In the genomic region with DNA sequence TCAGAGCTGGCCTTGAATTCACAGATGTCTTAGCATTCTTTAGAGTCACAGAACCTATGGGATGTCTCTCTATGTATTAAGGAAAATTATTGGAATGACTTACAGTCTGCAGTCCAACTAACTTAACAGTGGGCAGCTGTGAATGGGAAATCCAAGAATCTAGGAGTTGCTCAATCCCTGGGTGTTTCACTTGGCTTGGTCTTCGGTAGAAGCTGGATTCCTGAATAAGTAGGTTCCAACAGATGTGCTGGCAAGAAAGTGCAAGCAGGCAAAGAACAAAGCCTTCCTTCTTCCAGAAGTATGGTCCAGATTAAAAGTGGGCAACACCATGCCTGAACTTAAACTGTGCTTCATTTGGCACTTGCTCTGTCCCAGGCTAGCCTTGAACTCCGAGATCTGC, we compare ENCODE assay signal across 23 mouse cellular contexts. TPM values are rescaled to one million over a fixed set of nuclear protein-coding genes. Genes with fewer than 3 reads are reported as not detected.
DNase-seq lines count a peak whose midpoint lies in the region; ATAC-seq lines count a peak whose summit lies in the region.
"Had no signal": no experiment of that assay in that cellular context is flagged by ENCODE, and none has a peak within 500 bp of the region (broad histone marks: within the 10 kb centered on the region; RNA-seq: fewer than 3 reads in every experiment).

No protein-coding gene starts in this region.

- H3K36me3 ChIP-seq in heart, embryonic 12.5 days = no peaks in the 10 kb centered on the region
- no peaks in the 10 kb centered on the region for H3K36me3 ChIP-seq in intestine, embryonic 15.5 days
- H3K36me3 ChIP-seq: hindbrain, embryonic 13.5 days had no signal

- H3K4me2 ChIP-seq in heart, embryonic 12.5 days = no peak overlapping the region
- no peak overlapping the region for H3K4me2 ChIP-seq in intestine, embryonic 15.5 days (replicated peaks)
- H3K4me2 ChIP-seq: forebrain, embryonic 13.5 days; hindbrain, embryonic 13.5 days had no signal

- H3K9ac ChIP-seq in heart, embryonic 12.5 days = no peak overlapping the region
- no peak overlapping the region for H3K9ac ChIP-seq in intestine, embryonic 15.5 days
- H3K9ac ChIP-seq: forebrain, embryonic 13.5 days; forebrain, postnatal 0 days; hindbrain, embryonic 13.5 days had no signal

- H3K27ac ChIP-seq in heart, embryonic 12.5 days (ENCODE audit: poor library complexity, severe bottlenecking) = no peak overlapping the region
- H3K27ac ChIP-seq in intestine, embryonic 15.5 days = no peak overlapping the region
- H3K27ac ChIP-seq: forebrain, embryonic 13.5 days; hindbrain, embryonic 13.5 days; hindbrain, postnatal 0 days had no signal

- no peaks in the 10 kb centered on the region for H3K9me3 ChIP-seq in heart, embryonic 12.5 days (replicated peaks)
- H3K9me3 ChIP-seq in intestine, embryonic 15.5 days = no peaks in the 10 kb centered on the region
- H3K9me3 ChIP-seq: forebrain, embryonic 13.5 days; hindbrain, embryonic 13.5 days had no signal

- H3K4me3 ChIP-seq in heart, embryonic 12.5 days = no peak overlapping the region
- H3K4me3 ChIP-seq in intestine, embryonic 15.5 days (replicated peaks) = no peak overlapping the region
- H3K4me3 ChIP-seq: forebrain, embryonic 13.5 days; hindbrain, embryonic 13.5 days had no signal

- no peaks in the 10 kb centered on the region for H3K27me3 ChIP-seq in heart, embryonic 12.5 days (replicated peaks)
- no peaks in the 10 kb centered on the region for H3K27me3 ChIP-seq in intestine, embryonic 15.5 days (replicated peaks)
- H3K27me3 ChIP-seq: forebrain, embryonic 13.5 days; hindbrain, embryonic 13.5 days had no signal

- WGBS in heart, embryonic 12.5 days = 77% methylated on average over 2 of the region's 2 CpGs
- 81% methylated on average over 2 of the region's 2 CpGs for WGBS in intestine, embryonic 15.5 days

- DNase-seq in heart, adult 11 months = peak; percentile 85
- DNase-seq in 3134 (ENCODE audit: extremely low read depth, insufficient read length, low spot score) (peak; percentile 46), adipocyte (ENCODE audit: low spot score) (peak; percentile 69)
- peak; percentile 79 for DNase-seq in gonadal fat pad, adult 2 months (ENCODE audit: low read depth)
- no peak for DNase-seq in layer of hippocampus, adult 8-10 months (ENCODE audit: low spot score in 2 of 2)
- DNase-seq in kidney, adult 11 months = no peak
- DNase-seq: adrenal gland, postnatal 14 days; cerebellum, adult 18-20 months; cerebellum, adult 9-11 months; cerebellum, postnatal 36 days; forebrain, postnatal 0 days; gastrocnemius, postnatal 14 days; heart, postnatal 4 days had no signal

- peaks cover 4% of the 10 kb centered on the region for H3K4me1 ChIP-seq in heart, embryonic 12.5 days (replicated peaks)
- 0 out of 2 replicates have a peak, but pooled peaks cover 2% of the 10 kb centered on the region for H3K4me1 ChIP-seq in intestine, embryonic 15.5 days (replicated peaks)
- H3K4me1 ChIP-seq: forebrain, embryonic 13.5 days had no signal

- ATAC-seq in heart, embryonic 12.5 days (ENCODE audit: insufficient number of reproducible peaks, low FRiP score) = no peak
- no peak for ATAC-seq in intestine, embryonic 15.5 days
- ATAC-seq: forebrain, embryonic 13.5 days; forebrain, postnatal 0 days; hindbrain, postnatal 0 days had no signal

RNA-seq across cellular contexts. Expression of gene Terf2, which starts 4.3 kb away (rescaled TPM):
- polyA plus RNA-seq in heart, embryonic 12.5 days (2016; fragmentation: Nextera tagmentation; extraction: Ambion mirVana) = 12.0 and 12.7 TPM in 2 replicates
- 10.7 and 11.7 TPM in 2 replicates for polyA plus RNA-seq in gonadal fat pad, adult 2 months (2012; rRNA removed)
- polyA plus RNA-seq in intestine, embryonic 15.5 days (2015; fragmentation: Nextera tagmentation; extraction: Ambion mirVana) = 14.8 and 16.4 TPM in 2 replicates
- 10 to 100 TPM; 33.5 to 41.3 (median 35.6) TPM for total RNA-seq in layer of hippocampus, adult 8-10 months (2022)

RNA-seq across cellular contexts. Expression of gene Tmed6, which starts 35.2 kb away (rescaled TPM):
- not detected in 2 replicates for polyA plus RNA-seq in heart, embryonic 12.5 days (2016; fragmentation: Nextera tagmentation; extraction: Ambion mirVana)
- polyA plus RNA-seq in gonadal fat pad, adult 2 months (2012; rRNA removed) = 102 and 122 TPM in 2 replicates
- polyA plus RNA-seq in intestine, embryonic 15.5 days (2015; fragmentation: Nextera tagmentation; extraction: Ambion mirVana) = 34.2 and 73.3 TPM in 2 replicates
- not detected for total RNA-seq in layer of hippocampus, adult 8-10 months (2022)
- total RNA-seq: adrenal gland, adult 18-20 months; adrenal gland, postnatal 14 days; forebrain, postnatal 0 days; gastrocnemius, adult 18-20 months; gastrocnemius, postnatal 14 days; granulocyte monocyte progenitor cell, adult 5-6 weeks; heart, postnatal 10 days; heart, postnatal 4 days; hindbrain, postnatal 0 days had no signal
- polyA plus RNA-seq: forebrain, embryonic 13.5 days; forebrain, postnatal 0 days; heart, embryonic 14.5 days; hindbrain, embryonic 13.5 days; hindbrain, postnatal 0 days had no signal

RNA-seq across cellular contexts. Expression of gene Nip7, which starts 44.0 kb away (rescaled TPM):
- 54.0 and 55.8 TPM in 2 replicates for polyA plus RNA-seq in heart, embryonic 12.5 days (2016; fragmentation: Nextera tagmentation; extraction: Ambion mirVana)
- polyA plus RNA-seq in gonadal fat pad, adult 2 months (2012; rRNA removed) = 18.1 and 23.7 TPM in 2 replicates
- polyA plus RNA-seq in intestine, embryonic 15.5 days (2015; fragmentation: Nextera tagmentation; extraction: Ambion mirVana) = 92.5 and 97.3 TPM in 2 replicates
- total RNA-seq in layer of hippocampus, adult 8-10 months (2022) = 10 to 100 TPM; 40.9 to 44.2 (median 42.7) TPM

RNA-seq across cellular contexts. Expression of gene Cog8, which starts 44.1 kb away (rescaled TPM):
- 31.4 and 31.8 TPM in 2 replicates for polyA plus RNA-seq in heart, embryonic 12.5 days (2016; fragmentation: Nextera tagmentation; extraction: Ambion mirVana)
- polyA plus RNA-seq in gonadal fat pad, adult 2 months (2012; rRNA removed) = 41.3 and 52.7 TPM in 2 replicates
- 39.3 and 40.4 TPM in 2 replicates for polyA plus RNA-seq in intestine, embryonic 15.5 days (2015; fragmentation: Nextera tagmentation; extraction: Ambion mirVana)
- 10 to 100 TPM; 26.0 to 34.6 (median 28.8) TPM for total RNA-seq in layer of hippocampus, adult 8-10 months (2022)

RNA-seq across cellular contexts. Expression of gene Cyb5b, which starts 49.8 kb away (rescaled TPM):
- polyA plus RNA-seq in heart, embryonic 12.5 days (2016; fragmentation: Nextera tagmentation; extraction: Ambion mirVana) = 88.1 and 90.2 TPM in 2 replicates
- 216 and 287 TPM in 2 replicates for polyA plus RNA-seq in gonadal fat pad, adult 2 months (2012; rRNA removed)
- 139 and 144 TPM in 2 replicates for polyA plus RNA-seq in intestine, embryonic 15.5 days (2015; fragmentation: Nextera tagmentation; extraction: Ambion mirVana)
- total RNA-seq in layer of hippocampus, adult 8-10 months (2022) = 100 to 1,000 TPM; 109 to 113 (median 111) TPM

Comparison
In these comparisons a context has a peak if more than half of its experiments do, and no peak if none do; other contexts are left out.
1. DNase-seq: peak in heart, adult 11 months (single experiment), 3134 (single experiment), adipocyte (single experiment) and gonadal fat pad, adult 2 months (single experiment); none in layer of hippocampus, adult 8-10 months (0 of 2) and kidney, adult 11 months (single experiment).
2. RNA of gene Tmed6, which starts 35.2 kb away (polyA plus RNA-seq): 102 to 122 TPM in gonadal fat pad, adult 2 months and 34.2 to 73.3 TPM in intestine, embryonic 15.5 days; not detected in heart, embryonic 12.5 days; every median in the first group is over 10 times any median in the second.